Mouse (Mus musculus) liver, embryonic 14.5 days (tissue): ENCODE data around the gene Hils1. TPM values are rescaled to one million over a fixed set of nuclear protein-coding genes. Genes with fewer than 3 reads are reported as not detected.
A peak's percentile ranks its signal among the peaks of the same experiment; 100 is the strongest.

Experiments used
- ATAC-seq: fragments of 200-750 bp; cut with Nextera tagmentation; 2 replicates; pipeline ENCODE4 v1.8.0; 2017; ENCODE audit warnings: moderate number of reproducible peaks, mild to moderate bottlenecking, moderate library complexity; ENCODE audit not compliant: insufficient read depth
- DNase-seq, 3 experiments: peaks; one replicate each; pipeline ENCODE4 v3.0.0-alpha.2; 2012 to 2013; ENCODE audit warnings: low read depth in 3 of 3, low spot score in 3 of 3
- H3K27ac ChIP-seq: fragments of 300-500 bp; sonication (generic); 2 replicates; pipeline ENCODE4 v1.5.1; 2014; ENCODE audit warnings: moderate library complexity, mild to moderate bottlenecking, control low read depth, inconsistent platforms
- H3K27me3 ChIP-seq: fragments of 300-500 bp; sonication (generic); 2 replicates; pipeline ENCODE4 v1.6.1; 2014; ENCODE audit warnings: mild to moderate bottlenecking, low read length, moderate library complexity; ENCODE audit not compliant: control insufficient read depth, insufficient read depth
- H3K36me3 ChIP-seq: fragments of 300-500 bp; sonication (generic); replicated peaks from 2 replicates; pipeline ENCODE4 v1.6.1; 2014; ENCODE audit warnings: low read depth; ENCODE audit not compliant: control insufficient read depth, insufficient read depth
- H3K4me1 ChIP-seq, 2 experiments: fragments of 200-500 bp in 1 of 2; fragments of 300-500 bp in 1 of 2; sonication (generic) in 1 of 2; replicated peaks; 2 replicates each; pipeline ENCODE4 v1.6.1; 2012 to 2014; ENCODE audit warnings: antibody characterized with exemption in 1 of 2, inconsistent platforms in 1 of 2, low read length in 1 of 2; ENCODE audit not compliant: control insufficient read depth in 2 of 2, insufficient read depth in 2 of 2
- H3K4me2 ChIP-seq: fragments of 300-500 bp; sonication (generic); 2 replicates; pipeline ENCODE4 v1.6.1; 2014; ENCODE audit warnings: low read depth, mild to moderate bottlenecking, control low read depth, moderate library complexity
- H3K4me3 ChIP-seq, 2 experiments: fragments of 200-500 bp in 1 of 2; fragments of 300-500 bp in 1 of 2; sonication (generic) in 1 of 2; 2 replicates each; pipeline ENCODE4 v1.5.1; 2012 to 2014; ENCODE audit warnings: low read depth in 2 of 2, low read length in 2 of 2, mild to moderate bottlenecking in 2 of 2, control low read depth in 1 of 2, inconsistent platforms in 1 of 2, moderate library complexity in 1 of 2; ENCODE audit not compliant: insufficient read depth in 1 of 2
- H3K9ac ChIP-seq: fragments of 300-500 bp; sonication (generic); replicated peaks from 2 replicates; pipeline ENCODE4 v1.6.1; 2014; ENCODE audit warnings: mild to moderate bottlenecking, control low read depth, moderate library complexity
- H3K9me3 ChIP-seq: fragments of 300-500 bp; sonication (generic); 2 replicates; pipeline ENCODE4 v1.6.1; 2016; ENCODE audit warnings: low read length, mixed read lengths; ENCODE audit not compliant: control insufficient read depth
- CTCF ChIP-seq: IDR thresholded peaks from 2 replicates; pipeline ENCODE4 v1.5.1; 2016; ENCODE audit warnings: antibody characterized with exemption, low read depth, control low read depth
- EP300 ChIP-seq: IDR thresholded peaks from 2 replicates; pipeline ENCODE4 v1.6.1; 2016; ENCODE audit warnings: antibody characterized with exemption, low read depth
- WGBS: fragments of 180-500 bp; shearing (Covaris S2); extraction: QIAGEN DNeasy Blood & Tissue Kit; methylation state at CpG from one replicate; pipeline ENCODE4 v1.1.7; 2014; ENCODE audit not compliant: insufficient replicate concordance; 5-methylcytosine and 5-hydroxymethylcytosine counted together
- polyA plus RNA-seq, 2 experiments: library from polyadenylated mRNA; depleted of rRNA in 1 of 2; stranded (reverse) in 1 of 2; unstranded in 1 of 2; fragments of >200 nt; fragmentation: Nextera tagmentation in 1 of 2; extraction: Ambion mirVana in 1 of 2; gene quantifications; 2 replicates each; pipeline versions ENCODE4 v1.2.1 to v1.2.3; 2012 to 2014

The Hils1 gene
- polyA plus RNA-seq, 2 experiments: not detected

- Histone ChIP-seq H3K9ac (no peak overlapping the region), H3K36me3 (no peaks in the 10 kb centered on the region), H3K27me3 (peaks cover 37% of the 10 kb centered on the region), H3K4me1 (no peaks in the 10 kb centered on the region), H3K4me2 (no peak overlapping the region), H3K27ac (no peak overlapping the region), H3K9me3 (no peaks in the 10 kb centered on the region), H3K4me3 (peak overlapping the region in 1 of 2 experiments; percentile 23; a peak in 1 of 4 replicates)
- ATAC-seq (no peak), DNase-seq (no peak)
- 21% methylated on average over 9 of the region's 9 CpGs for WGBS
- TF ChIP-seq EP300: no peak
- no peak for TF ChIP-seq CTCF
These were observed 29.1 kb upstream of the Hils1 start for GRCm38 (mm10) chr11:94938296-94938695.

GRCm38 (mm10) chr11:94939280-94939679 is 28.1 kb upstream of the Hils1 start:
- no peaks in the 10 kb centered on the region for H3K9me3 ChIP-seq
- TF ChIP-seq EP300 (no peak), CTCF (peak; percentile 89)
- H3K36me3 ChIP-seq: no peaks in the 10 kb centered on the region
- ATAC-seq: no peak
- no peaks in the 10 kb centered on the region for H3K4me1 ChIP-seq
- no peak overlapping the region for H3K9ac ChIP-seq
- 21% methylated on average over 4 of the region's 4 CpGs for WGBS
- peaks cover 34% of the 10 kb centered on the region for H3K27me3 ChIP-seq
- no peak overlapping the region for H3K4me3 ChIP-seq
- peak in 1 of 3 experiments; percentile 11 for DNase-seq
- H3K27ac ChIP-seq: no peak overlapping the region
- H3K4me2 ChIP-seq: no peak overlapping the region

GRCm38 (mm10) chr11:94941121-94941520 is 26.3 kb upstream of the Hils1 start:
- H3K36me3 ChIP-seq: no peaks in the 10 kb centered on the region
- no peaks in the 10 kb centered on the region for H3K9me3 ChIP-seq
- no peak overlapping the region for H3K4me2 ChIP-seq
- H3K9ac ChIP-seq: no peak overlapping the region
- DNase-seq (no peak), ATAC-seq (no peak)
- H3K4me1 ChIP-seq: no peaks in the 10 kb centered on the region
- no peak overlapping the region for H3K4me3 ChIP-seq
- TF ChIP-seq CTCF: no peak
- TF ChIP-seq EP300: no peak
- 18% methylated on average over 9 of the region's 9 CpGs for WGBS
- no peak overlapping the region for H3K27ac ChIP-seq
- H3K27me3 ChIP-seq: peaks cover 18% of the 10 kb centered on the region

- Histone ChIP-seq H3K27ac (no peak overlapping the region), H3K4me3 (no peak overlapping the region), H3K36me3 (no peaks in the 10 kb centered on the region), H3K27me3 (peaks cover 13% of the 10 kb centered on the region), H3K9ac (no peak overlapping the region), H3K4me1 (no peaks in the 10 kb centered on the region), H3K4me2 (no peak overlapping the region), H3K9me3 (no peaks in the 10 kb centered on the region)
- TF ChIP-seq EP300 (no peak), CTCF (no peak)
- WGBS: 59% methylated on average over 8 of the region's 8 CpGs
- no peak for DNase-seq
- ATAC-seq: no peak
These were observed 25.6 kb upstream of the Hils1 start for GRCm38 (mm10) chr11:94941776-94942175.

GRCm38 (mm10) chr11:94942282-94943023 is 24.9 kb upstream of the Hils1 start:
- DNase-seq (peak in 1 of 3 experiments; percentile 22), ATAC-seq (no peak)
- no peaks in the 10 kb centered on the region for H3K36me3 ChIP-seq
- no peak overlapping the region for H3K4me3 ChIP-seq
- 34% methylated on average over 13 of the region's 13 CpGs for WGBS
- no peaks in the 10 kb centered on the region for H3K9me3 ChIP-seq
- no peaks in the 10 kb centered on the region for H3K4me1 ChIP-seq
- H3K4me2 ChIP-seq: no peak overlapping the region
- no peak overlapping the region for H3K27ac ChIP-seq
- H3K27me3 ChIP-seq: peaks cover 13% of the 10 kb centered on the region
- H3K9ac ChIP-seq: no peak overlapping the region
- TF ChIP-seq CTCF (peak; percentile 62), EP300 (no peak)
